Mouse (Mus musculus): ENCODE measurements around the gene Dis3. TPM values are rescaled to one million over a fixed set of nuclear protein-coding genes. Genes with fewer than 3 reads are reported as not detected.

Gene Dis3
- total and polyA plus RNA-seq, 3 experiments: 42.2 to 159 (median 79.6) TPM

- no peak for TF ChIP-seq USF2 (IDR thresholded peaks at IDR 0.05; ENCODE audit: borderline replicate concordance in 1 of 2, insufficient read depth in 1 of 2, low read depth in 1 of 2, low read length in 2 of 2)
- TF ChIP-seq UBTF (IDR thresholded peaks at IDR 0.05; ENCODE audit: borderline replicate concordance, insufficient read depth, low read depth, low read length): no peak
- no peak for TF ChIP-seq TAL1 (IDR thresholded peaks at IDR 0.05; ENCODE audit: low read length)
- no peak for TF ChIP-seq ZC3H11A (IDR thresholded peaks at IDR 0.05; ENCODE audit: low read depth, low read length)
- TF ChIP-seq ZKSCAN1 (IDR thresholded peaks at IDR 0.05; ENCODE audit: low read depth, low read length): no peak
- Histone ChIP-seq H3K4me1 (ENCODE audit: control insufficient read depth in 1 of 2, insufficient read depth in 2 of 2, low read length in 2 of 2) (no peaks in the 10 kb centered on the region; a peak in 1 of 4 replicates), H3K79me2 (ENCODE audit: control insufficient read depth, insufficient read depth, low read length, poor library complexity) (no peaks in the 10 kb centered on the region), H3K27me3 (ENCODE audit: control insufficient read depth in 1 of 2, insufficient read depth in 2 of 2, low read length in 2 of 2) (no peaks in the 10 kb centered on the region), H3K27ac (ENCODE audit: control insufficient read depth, low read depth, low read length) (no peak overlapping the region), H3K9me3 (replicated peaks; ENCODE audit: insufficient read depth, low read length) (no peaks in the 10 kb centered on the region), H3K36me3 (ENCODE audit: control insufficient read depth in 1 of 2, insufficient read depth in 2 of 2, low read length in 2 of 2) (peaks cover 3 to 5% of the 10 kb centered on the region in 2 experiments), H3K4me3 (ENCODE audit: control insufficient read depth in 1 of 2, insufficient read depth in 1 of 2, low read depth in 2 of 2, low read length in 2 of 2) (no peak overlapping the region), H3K9ac (ENCODE audit: control insufficient read depth, low read depth, low read length, poor library complexity, severe bottlenecking) (no peak overlapping the region)
- DNase-seq (ENCODE audit: low read depth, low spot score): no peak
These were observed 22.2 kb upstream of the Dis3 start for GRCm38 (mm10) chr14:99121584-99122339.

DNA sequence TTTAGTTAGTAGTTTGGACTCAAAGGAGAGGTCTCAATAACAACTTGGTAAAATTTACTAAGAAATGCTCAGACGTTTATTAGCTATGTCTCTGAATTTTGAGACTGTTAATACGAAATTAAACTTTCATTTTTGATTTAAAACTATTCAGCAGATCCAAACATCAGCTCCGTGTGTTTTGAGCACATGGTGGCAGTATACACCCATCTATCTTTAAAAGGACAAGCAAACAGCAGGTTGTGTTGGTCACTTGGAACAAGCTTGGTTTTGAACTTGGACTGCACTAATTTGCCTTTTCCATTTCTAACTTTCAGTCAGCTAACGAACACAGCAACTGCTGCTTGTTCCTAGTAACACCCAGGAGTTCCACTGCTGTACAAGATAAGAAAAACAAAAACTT is 18.0 kb upstream of the Dis3 start:
- no peaks in the 10 kb centered on the region for H3K27me3 ChIP-seq (ENCODE audit: control insufficient read depth in 1 of 2, insufficient read depth in 2 of 2, low read length in 2 of 2)
- H3K4me1 ChIP-seq (ENCODE audit: control insufficient read depth in 1 of 2, insufficient read depth in 2 of 2, low read length in 2 of 2): no peaks in the 10 kb centered on the region; a peak in 1 of 4 replicates
- peaks cover 2 to 17% of the 10 kb centered on the region in 2 experiments for H3K36me3 ChIP-seq (ENCODE audit: control insufficient read depth in 1 of 2, insufficient read depth in 2 of 2, low read length in 2 of 2)
- no peak for DNase-seq (ENCODE audit: low read depth, low spot score)
- H3K79me2 ChIP-seq (ENCODE audit: control insufficient read depth, insufficient read depth, low read length, poor library complexity): no peaks in the 10 kb centered on the region
- no peaks in the 10 kb centered on the region for H3K9me3 ChIP-seq (replicated peaks; ENCODE audit: insufficient read depth, low read length)
- H3K4me3 ChIP-seq (ENCODE audit: control insufficient read depth in 1 of 2, insufficient read depth in 1 of 2, low read depth in 2 of 2, low read length in 2 of 2): no peak overlapping the region
- H3K27ac ChIP-seq (ENCODE audit: control insufficient read depth, low read depth, low read length): no peak overlapping the region
- no peak overlapping the region for H3K9ac ChIP-seq (ENCODE audit: control insufficient read depth, low read depth, low read length, poor library complexity, severe bottlenecking)
- no peak for TF ChIP-seq KAT2A (conservative IDR thresholded peaks at IDR 0.05; ENCODE audit: low read depth, low read length)
- no peak for TF ChIP-seq USF2 (IDR thresholded peaks at IDR 0.05; ENCODE audit: borderline replicate concordance in 1 of 2, insufficient read depth in 1 of 2, low read depth in 1 of 2, low read length in 2 of 2)
- TF ChIP-seq CTCF (IDR thresholded peaks at IDR 0.05 in 2 of 3, conservative IDR thresholded peaks at IDR 0.05 in 1 of 3; ENCODE audit: control insufficient read depth in 1 of 3, insufficient read depth in 1 of 3, low read depth in 2 of 3, low read length in 3 of 3, poor library complexity in 1 of 3, severe bottlenecking in 1 of 3): no peak
- no peak for TF ChIP-seq MAFK (IDR thresholded peaks at IDR 0.05; ENCODE audit: borderline replicate concordance, low read depth, low read length)
- no peak for TF ChIP-seq ZKSCAN1 (IDR thresholded peaks at IDR 0.05; ENCODE audit: low read depth, low read length)
- TF ChIP-seq ZNF384 (IDR thresholded peaks at IDR 0.05; ENCODE audit: low read depth, low read length): no peak
- TF ChIP-seq GABPA (IDR thresholded peaks at IDR 0.05; ENCODE audit: low read depth, low read length): no peak
- no peak for TF ChIP-seq MAZ (IDR thresholded peaks at IDR 0.05; ENCODE audit: low read depth, low read length)
- no peak for TF ChIP-seq NELFE (IDR thresholded peaks at IDR 0.05; ENCODE audit: low read depth, low read length)
- no peak for TF ChIP-seq JUND (IDR thresholded peaks at IDR 0.05; ENCODE audit: low read depth, low read length)
- no peak for TF ChIP-seq RAD21 (IDR thresholded peaks at IDR 0.05; ENCODE audit: low read depth, low read length)

All from MEL (cell line).